9 mouse cellular contexts compared by ENCODE assay signal in the genomic region with DNA sequence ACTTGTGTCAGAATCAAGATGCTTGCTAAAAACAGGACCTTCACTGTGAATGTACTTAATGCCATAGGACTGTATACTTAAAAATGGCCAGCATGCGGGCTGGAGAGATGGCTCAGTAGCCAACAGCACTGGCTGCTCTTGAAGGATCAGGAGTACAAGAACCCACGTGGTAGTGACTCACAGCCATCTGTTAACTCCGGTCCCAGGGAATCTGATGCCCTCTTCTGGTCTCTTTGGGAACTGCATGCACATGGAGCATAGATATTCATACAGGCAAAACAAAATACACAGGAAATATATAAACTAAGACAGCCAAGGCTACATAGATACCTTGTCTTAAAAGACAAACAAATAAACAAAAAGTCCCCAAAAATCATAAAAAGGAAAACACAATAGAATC. TPM values are rescaled to one million over a fixed set of nuclear protein-coding genes. Genes with fewer than 3 reads are reported as not detected.
A peak's percentile ranks its signal among the peaks of the same experiment; 100 is the strongest.
DNase-seq lines count a peak whose midpoint lies in the region; ATAC-seq and TF ChIP-seq lines count a peak whose summit lies in the region.
"Had no signal": no experiment of that assay in that cellular context is flagged by ENCODE, and none has a peak within 500 bp of the region (broad histone marks: within the 10 kb centered on the region; RNA-seq: fewer than 3 reads in every experiment).

No protein-coding gene starts in this region.

- no peak overlapping the region for H3K4me3 ChIP-seq in liver, adult 2 months (ENCODE audit: insufficient read depth, low read depth, low read length)
- H3K4me3 ChIP-seq in liver, embryonic 11.5 days (ENCODE audit: low read depth, low read length) = no peak overlapping the region
- H3K4me3 ChIP-seq in hindbrain, embryonic 14.5 days (replicated peaks; ENCODE audit: low read length) = no peak overlapping the region
- no peak overlapping the region for H3K4me3 ChIP-seq in limb, embryonic 10.5 days
- H3K4me3 ChIP-seq: heart, embryonic 13.5 days had no signal

- ATAC-seq in liver, embryonic 11.5 days (replicated peaks; ENCODE audit: low FRiP score) = no peak
- no peak for ATAC-seq in hindbrain, embryonic 14.5 days (ENCODE audit: low FRiP score)

- no peaks in the 10 kb centered on the region for H3K9me3 ChIP-seq in liver, embryonic 11.5 days (ENCODE audit: control insufficient read depth, low read length)
- H3K9me3 ChIP-seq in hindbrain, embryonic 14.5 days (ENCODE audit: control insufficient read depth, low read length) = no peaks in the 10 kb centered on the region
- H3K9me3 ChIP-seq in limb, embryonic 10.5 days (replicated peaks) = peaks cover 3% of the 10 kb centered on the region; the same call in 1 of the 2 replicates
- H3K9me3 ChIP-seq: heart, embryonic 13.5 days had no signal

- DNase-seq in liver, adult 2 months (ENCODE audit: extremely low read depth, low read depth, low spot score) = peak; percentile 46
- DNase-seq in liver, embryonic 11.5 days (ENCODE audit: low spot score) = no peak
- peak; percentile 89 for DNase-seq in adrenal gland, postnatal 10 days
- DNase-seq in embryo, embryonic 9.5 days (ENCODE audit: extremely low spot score) = peak; percentile 64
- peak; percentile 67 for DNase-seq in hindbrain, embryonic 14.5 days (ENCODE audit: low spot score)
- DNase-seq in limb, embryonic 10.5 days (ENCODE audit: low spot score) = peak; percentile 64
- peak; percentile 45 for DNase-seq in ovary, postnatal 36 days (ENCODE audit: low spot score)
- peak; percentile 62 to 65 for DNase-seq in thymus, postnatal 36 days

- H3K4me2 ChIP-seq in liver, embryonic 11.5 days = no peak overlapping the region
- H3K4me2 ChIP-seq in hindbrain, embryonic 14.5 days (replicated peaks) = no peak overlapping the region
- H3K4me2 ChIP-seq: heart, embryonic 13.5 days had no signal

- H3K79me2 ChIP-seq in liver, adult 2 months (ENCODE audit: control insufficient read depth, insufficient read depth, low read length) = no peaks in the 10 kb centered on the region

- no peak overlapping the region for H3K27ac ChIP-seq in liver, adult 2 months (replicated peaks; ENCODE audit: insufficient read depth, low read depth, low read length)
- no peak overlapping the region for H3K27ac ChIP-seq in liver, embryonic 11.5 days (ENCODE audit: low read depth, low read length)
- H3K27ac ChIP-seq in hindbrain, embryonic 14.5 days = no peak overlapping the region
- H3K27ac ChIP-seq in limb, embryonic 10.5 days = no peak overlapping the region

- no peaks in the 10 kb centered on the region; the same call in none of the 2 replicates for H3K4me1 ChIP-seq in liver, adult 2 months (ENCODE audit: control insufficient read depth, insufficient read depth, low read length)
- H3K4me1 ChIP-seq in liver, embryonic 11.5 days (replicated peaks; ENCODE audit: control insufficient read depth, insufficient read depth, low read length) = peaks cover 8% of the 10 kb centered on the region
- H3K4me1 ChIP-seq in hindbrain, embryonic 14.5 days (replicated peaks; ENCODE audit: control insufficient read depth, insufficient read depth, low read length) = peaks cover 5% of the 10 kb centered on the region
- peaks cover 11% of the 10 kb centered on the region for H3K4me1 ChIP-seq in limb, embryonic 10.5 days

- no peak for TF ChIP-seq POLR2A in liver, adult 2 months (IDR thresholded peaks at IDR 0.05; ENCODE audit: extremely low read depth, insufficient read depth, low read length)

- no peak overlapping the region for H3K9ac ChIP-seq in liver, adult 2 months (ENCODE audit: low read depth, low read length)
- H3K9ac ChIP-seq in liver, embryonic 11.5 days (ENCODE audit: low read depth, low read length) = no peak overlapping the region
- no peak overlapping the region for H3K9ac ChIP-seq in hindbrain, embryonic 14.5 days

- 37% methylated on average over 3 of the region's 3 CpGs for WGBS in liver, adult 2 months
- WGBS in liver, embryonic 11.5 days = 37% methylated on average over 3 of the region's 3 CpGs
- WGBS in hindbrain, embryonic 14.5 days = 40% methylated on average over 3 of the region's 3 CpGs
- 48% methylated on average over 3 of the region's 3 CpGs for WGBS in limb, embryonic 10.5 days

- H3K27me3 ChIP-seq in liver, adult 2 months (ENCODE audit: control insufficient read depth, insufficient read depth, low read length) = no peaks in the 10 kb centered on the region
- no peaks in the 10 kb centered on the region for H3K27me3 ChIP-seq in liver, embryonic 11.5 days (replicated peaks; ENCODE audit: control insufficient read depth, insufficient read depth, low read length)
- no peaks in the 10 kb centered on the region for H3K27me3 ChIP-seq in hindbrain, embryonic 14.5 days (ENCODE audit: control insufficient read depth, insufficient read depth, low read length)
- no peaks in the 10 kb centered on the region for H3K27me3 ChIP-seq in limb, embryonic 10.5 days (ENCODE audit: low read depth, poor library complexity, severe bottlenecking)
- H3K27me3 ChIP-seq: heart, embryonic 13.5 days had no signal

- no peaks in the 10 kb centered on the region for H3K36me3 ChIP-seq in liver, adult 2 months (ENCODE audit: control insufficient read depth, insufficient read depth, low read length)
- peaks cover 5% of the 10 kb centered on the region for H3K36me3 ChIP-seq in liver, embryonic 11.5 days (ENCODE audit: control insufficient read depth, insufficient read depth, low read length)
- no peaks in the 10 kb centered on the region for H3K36me3 ChIP-seq in hindbrain, embryonic 14.5 days (replicated peaks; ENCODE audit: control insufficient read depth, insufficient read depth)
- H3K36me3 ChIP-seq in limb, embryonic 10.5 days = peaks cover 45% of the 10 kb centered on the region

- peak; percentile 52 for TF ChIP-seq CTCF in liver, adult 2 months (IDR thresholded peaks at IDR 0.05; ENCODE audit: low read depth, low read length)

RNA-seq across cellular contexts. Expression of gene Bcdin3d, which starts 5.5 kb away (rescaled TPM):
- total RNA-seq in liver, adult 2 months (2014; rRNA removed) = 3.1 and 3.2 TPM in 2 replicates
- polyA plus RNA-seq in liver, adult 2 months (2012; rRNA removed) = 3.1 and 3.6 TPM in 2 replicates
- 10.5 and 12.1 TPM in 2 replicates for polyA plus RNA-seq in liver, embryonic 11.5 days (2014; fragmentation: Nextera tagmentation; extraction: Ambion mirVana)
- total RNA-seq in adrenal gland, postnatal 10 days (2021) = 1 to 10 TPM; 6.0 to 6.5 TPM
- 16.5 and 19.6 TPM in 2 replicates for polyA plus RNA-seq in hindbrain, embryonic 14.5 days (2014; fragmentation: Nextera tagmentation; extraction: Ambion mirVana)
- polyA plus RNA-seq in limb, embryonic 10.5 days (2016; fragmentation: Nextera tagmentation; extraction: Ambion mirVana) = 15.9 and 19.4 TPM in 2 replicates

RNA-seq across cellular contexts. Expression of gene Nckap5l, which starts 11.5 kb away (rescaled TPM):
- total RNA-seq in liver, adult 2 months (2014; rRNA removed) = 0.09 and 0.27 TPM in 2 replicates
- polyA plus RNA-seq in liver, adult 2 months (2012; rRNA removed) = 0.31 and 0.56 TPM in 2 replicates
- polyA plus RNA-seq in liver, embryonic 11.5 days (2014; fragmentation: Nextera tagmentation; extraction: Ambion mirVana) = 5.6 and 6.0 TPM in 2 replicates
- total RNA-seq in adrenal gland, postnatal 10 days (2021) = 10 to 100 TPM; 19.8 to 34.0 TPM
- polyA plus RNA-seq in hindbrain, embryonic 14.5 days (2014; fragmentation: Nextera tagmentation; extraction: Ambion mirVana) = 16.2 and 19.3 TPM in 2 replicates
- 16.3 and 17.4 TPM in 2 replicates for polyA plus RNA-seq in limb, embryonic 10.5 days (2016; fragmentation: Nextera tagmentation; extraction: Ambion mirVana)

RNA-seq across cellular contexts. Expression of gene Faim2, which starts 58.9 kb away (rescaled TPM):
- total RNA-seq in liver, adult 2 months (2014; rRNA removed) = under 0.01 and 0.07 TPM in 2 replicates
- not detected in 2 replicates for polyA plus RNA-seq in liver, adult 2 months (2012; rRNA removed)
- 0.19 and 0.22 TPM in 2 replicates for polyA plus RNA-seq in liver, embryonic 11.5 days (2014; fragmentation: Nextera tagmentation; extraction: Ambion mirVana)
- total RNA-seq in adrenal gland, postnatal 10 days (2021) = 10 to 100 TPM; 10.5 to 13.7 TPM
- 32.0 and 44.4 TPM in 2 replicates for polyA plus RNA-seq in hindbrain, embryonic 14.5 days (2014; fragmentation: Nextera tagmentation; extraction: Ambion mirVana)
- polyA plus RNA-seq in limb, embryonic 10.5 days (2016; fragmentation: Nextera tagmentation; extraction: Ambion mirVana) = 0.26 TPM in 1 of 2 replicates, not detected in the other

Comparison
In these comparisons a context has a peak if more than half of its experiments do, and no peak if none do; other contexts are left out.
1. RNA of gene Faim2, which starts 58.9 kb away (polyA plus RNA-seq): 32.0 to 44.4 TPM in hindbrain, embryonic 14.5 days; 0.19 to 0.22 TPM in liver, embryonic 11.5 days, not detected in liver, adult 2 months and 0.26 TPM in limb, embryonic 10.5 days; every median in the first group is over 10 times any median in the second.